Mouse (Mus musculus) cerebellum, postnatal 10 days (tissue): ENCODE measurements at regions not wholly inside any gene's neighbourhood (a gene's known extent, or its start where the extent isn't known, plus 50 kb on each side); places are given as distances from the start of the nearest gene placed in this dataset.

Source experiments
- DNase-seq, 2 experiments: peaks; one replicate each; pipeline ENCODE4 v3.0.0; 2021; ENCODE audit warnings: mixed read lengths in 2 of 2

DNA sequence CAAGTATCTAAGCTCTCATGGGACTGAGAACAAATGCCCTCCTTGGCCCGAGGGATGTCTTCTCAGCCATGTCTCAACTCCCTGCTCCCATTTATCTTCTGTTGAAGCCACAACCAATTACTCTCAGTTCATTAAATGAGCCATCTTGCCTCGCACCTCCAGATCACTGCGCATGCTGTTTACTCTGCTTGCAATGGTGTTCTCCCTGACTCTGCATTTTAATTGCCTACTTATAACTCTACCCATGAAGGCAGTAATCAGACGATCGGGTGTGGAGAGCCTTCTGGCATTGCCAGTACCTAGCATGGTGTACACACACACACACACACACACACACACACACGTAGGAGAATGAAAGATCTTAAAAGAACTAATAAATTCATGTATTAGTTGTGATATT, 306.1 kb upstream of the Myt1l start:
- peak; percentile 18 to 24 for DNase-seq

- no peak for DNase-seq
These were observed 302.2 kb upstream of the Myt1l start for GRCm38 (mm10) chr12:29226001-29226400.

GRCm38 (mm10) chr12:29232492-29233447, 295.4 kb upstream of the Myt1l start:
- DNase-seq, result peak; percentile 58 to 59

GRCm38 (mm10) chr12:29236496-29236895, 291.7 kb upstream of the Myt1l start:
- DNase-seq, result peak; percentile 56 to 60

GRCm38 (mm10) chr12:29237516-29237915, 290.7 kb upstream of the Myt1l start:
- DNase-seq, result peak; percentile 63 to 73

DNA sequence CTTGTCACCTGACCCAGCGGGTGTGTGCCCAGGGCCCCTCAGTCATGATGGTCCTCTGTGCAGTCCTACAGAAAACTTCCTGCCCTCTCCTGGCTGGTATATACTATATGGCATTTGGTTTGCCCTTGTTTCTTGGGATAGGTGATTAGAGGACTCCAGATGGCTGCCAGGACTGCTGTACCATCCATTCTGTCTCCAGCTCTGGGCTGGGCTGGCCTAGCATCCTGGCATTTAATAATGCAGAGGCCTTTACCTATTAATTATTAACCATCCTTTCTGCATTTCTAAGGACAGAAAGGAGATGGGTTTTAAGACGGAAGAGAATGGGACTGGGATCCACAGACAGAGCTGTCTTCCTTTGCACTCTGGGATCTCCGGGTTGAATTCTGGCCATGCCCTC, 288.7 kb upstream of the Myt1l start:
- DNase-seq, result no peak

GRCm38 (mm10) chr12:29239975-29240374, 288.2 kb upstream of the Myt1l start:
- DNase-seq, result peak; percentile 64 to 72

DNA sequence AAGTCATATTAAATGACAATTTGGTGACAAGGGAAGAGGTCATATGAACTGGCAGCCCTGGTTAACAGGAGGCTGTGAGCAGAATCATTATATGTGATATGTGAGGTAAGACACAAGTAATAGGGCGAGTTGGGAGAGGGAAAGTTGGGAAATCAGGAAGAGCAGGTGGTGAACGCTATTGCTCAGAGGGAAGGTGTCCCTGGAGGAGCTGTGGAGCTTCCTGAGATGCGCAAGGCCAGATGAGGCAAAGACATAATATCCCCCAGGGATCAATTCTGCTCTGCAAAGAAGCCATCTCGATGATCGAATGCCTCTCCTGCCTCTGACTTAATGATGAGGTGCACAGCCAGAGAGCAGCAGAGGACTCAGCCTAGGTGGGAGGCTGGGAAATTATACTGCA, 285.1 kb upstream of the Myt1l start:
- DNase-seq, result no peak

- no peak for DNase-seq
These were observed 282.1 kb upstream of the Myt1l start for GRCm38 (mm10) chr12:29246041-29246440.

DNA sequence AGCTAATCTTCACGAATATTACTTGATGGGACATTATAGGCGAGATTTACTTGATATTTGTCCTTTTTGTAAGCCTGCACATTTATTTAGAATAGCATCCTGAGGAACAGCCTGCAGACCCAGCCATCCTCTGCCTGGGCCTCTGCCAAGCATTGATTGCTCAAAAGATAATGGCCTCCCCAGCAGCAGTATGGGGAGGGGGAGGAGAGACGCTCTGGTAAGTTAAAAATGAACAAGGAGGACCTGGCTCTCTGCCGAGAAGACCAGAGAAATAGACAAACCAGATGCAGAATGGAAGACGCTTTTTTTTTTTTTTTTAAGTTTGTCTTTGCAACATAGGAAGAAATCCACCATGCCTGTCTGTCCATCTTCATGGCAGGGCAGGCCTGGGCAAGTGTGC, 280.8 kb upstream of the Myt1l start:
- peak; percentile 43 to 57 for DNase-seq

- no peak for DNase-seq
These were observed 279.7 kb upstream of the Myt1l start for GRCm38 (mm10) chr12:29248459-29248858.

GRCm38 (mm10) chr12:29256103-29256502, 272.1 kb upstream of the Myt1l start:
- no peak for DNase-seq

GRCm38 (mm10) chr12:29257011-29257734, 271.0 kb upstream of the Myt1l start:
- no peak for DNase-seq

GRCm38 (mm10) chr12:29257735-29258547, 270.2 kb upstream of the Myt1l start:
- peak; percentile 78 to 87 for DNase-seq

GRCm38 (mm10) chr12:29258548-29258874, 269.7 kb upstream of the Myt1l start:
- no peak for DNase-seq

- no peak for DNase-seq
These were observed 269.2 kb upstream of the Myt1l start for GRCm38 (mm10) chr12:29258966-29259365.

DNA sequence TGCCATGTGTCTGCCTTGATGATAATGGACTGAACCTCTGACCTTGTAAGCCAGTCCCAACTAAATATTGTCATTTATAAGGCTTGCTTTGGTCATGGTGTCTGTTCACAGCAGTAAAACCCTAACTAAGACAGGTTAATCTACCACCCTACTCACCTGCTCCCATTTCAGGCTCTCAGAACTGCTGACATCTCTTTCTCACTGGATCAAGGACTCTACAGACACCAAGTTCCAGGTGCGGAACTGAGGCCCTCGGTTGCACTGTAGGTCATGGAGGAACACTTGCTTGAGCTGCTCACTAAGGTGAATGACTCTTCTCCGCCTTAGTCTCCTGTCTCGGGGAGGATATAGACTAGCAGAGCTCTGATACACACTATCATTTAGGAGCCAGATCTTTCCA, 254.0 kb upstream of the Myt1l start:
- DNase-seq, result no peak

DNA sequence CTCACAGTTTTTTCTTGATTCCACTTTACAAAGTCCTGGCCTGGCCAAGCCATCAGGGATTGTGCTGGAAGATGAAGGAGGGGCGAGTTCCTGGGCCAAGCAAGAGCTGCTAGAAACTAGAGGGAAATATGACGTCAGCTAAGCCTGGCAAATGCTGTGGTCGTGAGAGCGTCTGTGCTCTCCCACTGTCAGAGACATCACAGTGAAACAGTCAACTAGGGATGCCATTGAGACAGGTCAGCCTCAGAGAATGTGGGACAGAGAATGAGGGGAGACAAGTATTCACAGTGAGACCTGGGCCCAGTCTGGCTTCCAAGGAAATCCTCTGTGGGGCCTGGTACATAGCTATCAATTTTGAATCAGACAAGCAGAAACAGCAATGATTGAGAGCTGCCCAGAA, 252.5 kb upstream of the Myt1l start:
- DNase-seq, result no peak

- no peak for DNase-seq
These were observed 248.5 kb upstream of the Myt1l start for GRCm38 (mm10) chr12:29279631-29280080.

- DNase-seq, result peak; percentile 40 to 43
These were observed 247.9 kb upstream of the Myt1l start for GRCm38 (mm10) chr12:29280081-29280788.

DNA sequence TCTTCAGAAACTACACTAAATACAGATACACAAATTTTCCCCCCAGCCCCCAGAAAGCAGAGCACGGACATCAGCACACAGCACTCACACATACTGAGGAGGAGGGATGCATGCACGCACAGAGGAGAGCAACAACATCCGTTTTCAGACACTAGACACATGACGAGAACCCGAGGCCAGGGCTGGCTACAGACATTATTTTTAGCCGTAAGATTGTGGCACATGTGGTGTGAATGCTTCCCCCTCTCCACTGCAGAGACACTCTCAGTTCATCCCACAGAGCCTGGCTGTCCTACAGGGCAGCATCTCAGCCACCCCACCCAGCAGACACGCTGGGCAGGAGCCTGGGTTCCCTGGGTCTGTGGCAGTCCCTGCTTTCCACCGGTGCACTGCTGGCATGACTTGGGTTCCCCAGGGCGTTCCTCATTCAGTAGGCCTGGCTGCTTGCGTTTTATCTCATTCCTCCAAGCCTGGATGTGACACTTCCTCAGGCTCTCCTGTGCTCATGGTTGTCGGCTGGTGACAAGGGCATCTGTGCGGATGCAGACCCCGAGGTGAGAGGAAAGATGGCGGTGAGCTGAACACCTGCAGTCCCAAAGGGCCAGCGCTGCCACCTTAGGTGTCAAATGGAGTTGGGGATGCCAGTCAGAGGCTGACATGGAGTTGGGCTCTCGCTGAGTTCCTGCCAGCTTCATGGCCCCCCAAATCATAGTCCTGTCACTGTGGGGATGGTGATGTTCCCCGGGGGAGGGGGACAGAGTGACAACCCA, 247.1 kb upstream of the Myt1l start:
- no peak for DNase-seq

- no peak for DNase-seq
These were observed 239.4 kb upstream of the Myt1l start for GRCm38 (mm10) chr12:29288801-29289200.
